In genomic region chr1:195241496-195241895, GRCm38 (mm10) we compare ENCODE assay signal across 8 mouse cellular contexts.
DNase-seq lines count a peak whose midpoint lies in the region; ATAC-seq and TF ChIP-seq lines count a peak whose summit lies in the region.

No protein-coding gene starts in this region.

- intact Hi-C loops in gastrocnemius, postnatal 36 days (cut with DNase I), result no loop called here

- H3K4me1 ChIP-seq in MEL (ENCODE audit: control insufficient read depth in 1 of 2, insufficient read depth in 2 of 2, low read length in 2 of 2), result peaks cover 0 to 2% of the 10 kb centered on the region in 2 experiments; a peak in 1 of 4 replicates
- no peaks in the 10 kb centered on the region for H3K4me1 ChIP-seq in cerebellum, adult 2 months (ENCODE audit: control insufficient read depth, insufficient read depth, low read length)

- TF ChIP-seq POLR2A in MEL (IDR thresholded peaks at IDR 0.05; ENCODE audit: control insufficient read depth in 1 of 2, insufficient read depth in 1 of 2, low read depth in 1 of 2, low read length in 2 of 2, poor library complexity in 1 of 2), result no peak
- no peak for TF ChIP-seq POLR2A in cerebellum, adult 2 months (IDR thresholded peaks at IDR 0.05; ENCODE audit: borderline replicate concordance, insufficient read depth, low read length)

- DNase-seq in CD4-positive, CD25-positive, alpha-beta regulatory T cell, adult 2 months (ENCODE audit: low read depth, low spot score), result peak; percentile 100
- DNase-seq in MEL (ENCODE audit: low read depth, low spot score), result peak; percentile 100
- peak; percentile 91 for DNase-seq in cerebellum, adult 2 months
- peak; percentile 97 for DNase-seq in gastrocnemius, postnatal 36 days
- DNase-seq in layer of hippocampus, adult 9-11 months, result peak; percentile 94
- DNase-seq in lung, postnatal 36 days, result peak; percentile 98
- DNase-seq in splenic B cell, adult 2 months (ENCODE audit: low read depth, low spot score), result peak; percentile 100

- H3K4me3 ChIP-seq in MEL (ENCODE audit: control insufficient read depth in 1 of 2, insufficient read depth in 1 of 2, low read depth in 2 of 2, low read length in 2 of 2), result no peak overlapping the region
- peak overlapping the region; percentile 25 for H3K4me3 ChIP-seq in cerebellum, adult 2 months (replicated peaks; ENCODE audit: insufficient read depth, low read depth, low read length)

- H3K27me3 ChIP-seq in MEL (ENCODE audit: control insufficient read depth in 1 of 2, insufficient read depth in 2 of 2, low read length in 2 of 2), result 0 out of 4 replicates have a peak, but pooled peaks cover 0 to 2% of the 10 kb centered on the region in 2 experiments
- H3K27me3 ChIP-seq in cerebellum, adult 2 months (ENCODE audit: control insufficient read depth, insufficient read depth, low read length), result no peaks in the 10 kb centered on the region
- H3K27me3 ChIP-seq in splenic B cell, adult 2 months (ENCODE audit: control insufficient read depth, insufficient read depth, low read length, poor library complexity, severe bottlenecking), result no peaks in the 10 kb centered on the region

- TF ChIP-seq EP300 in MEL (IDR thresholded peaks at IDR 0.05; ENCODE audit: low read depth in 1 of 2, low read length in 2 of 2), result no peak

- H3K27ac ChIP-seq in MEL (ENCODE audit: control insufficient read depth, low read depth, low read length), result no peak overlapping the region
- H3K27ac ChIP-seq in cerebellum, adult 2 months (ENCODE audit: insufficient read depth, low read length), result no peak overlapping the region

- no peaks in the 10 kb centered on the region for H3K36me3 ChIP-seq in MEL (ENCODE audit: control insufficient read depth in 1 of 2, insufficient read depth in 2 of 2, low read length in 2 of 2)
- H3K36me3 ChIP-seq in splenic B cell, adult 2 months (ENCODE audit: control insufficient read depth, insufficient read depth, low read length, poor library complexity, severe bottlenecking), result no peaks in the 10 kb centered on the region

- H3K9me3 ChIP-seq in MEL (replicated peaks; ENCODE audit: insufficient read depth, low read length), result no peaks in the 10 kb centered on the region

- WGBS in cerebellum, adult 2 months, result 7% methylated on average over 30 of the region's 30 CpGs

- no peaks in the 10 kb centered on the region for H3K79me2 ChIP-seq in MEL (ENCODE audit: control insufficient read depth, insufficient read depth, low read length, poor library complexity)

- H3K9ac ChIP-seq in MEL (ENCODE audit: control insufficient read depth, low read depth, low read length, poor library complexity, severe bottlenecking), result no peak overlapping the region

- no peak for ATAC-seq in CD4-positive, CD25-positive, alpha-beta regulatory T cell, adult 4 months

- TF ChIP-seq CTCF in MEL (IDR thresholded peaks at IDR 0.05 in 2 of 3, conservative IDR thresholded peaks at IDR 0.05 in 1 of 3; ENCODE audit: control insufficient read depth in 1 of 3, insufficient read depth in 1 of 3, low read depth in 2 of 3, low read length in 3 of 3, poor library complexity in 1 of 3, severe bottlenecking in 1 of 3), result no peak
- TF ChIP-seq CTCF in cerebellum, adult 2 months (IDR thresholded peaks at IDR 0.05; ENCODE audit: borderline replicate concordance, insufficient read depth, low read depth, low read length), result no peak

- no peak for TF ChIP-seq RAD21 in MEL (IDR thresholded peaks at IDR 0.05; ENCODE audit: low read depth, low read length)

TF ChIP-seq in MEL, 35 proteins besides CTCF, POLR2A, EP300 and RAD21:
- TF ChIP-seq UBTF (IDR thresholded peaks at IDR 0.05; ENCODE audit: borderline replicate concordance, insufficient read depth, low read depth, low read length), result no peak
- TF ChIP-seq JUND (IDR thresholded peaks at IDR 0.05; ENCODE audit: low read depth, low read length), result no peak
- TF ChIP-seq MYB (IDR thresholded peaks at IDR 0.05; ENCODE audit: low read depth, low read length), result no peak
- TF ChIP-seq RCOR1 (IDR thresholded peaks at IDR 0.05; ENCODE audit: low read depth, low read length), result no peak
- no peak for TF ChIP-seq HCFC1 (IDR thresholded peaks at IDR 0.05; ENCODE audit: low read depth, low read length)
- TF ChIP-seq SIN3A (IDR thresholded peaks at IDR 0.05; ENCODE audit: low read length), result no peak
- no peak for TF ChIP-seq USF1 (IDR thresholded peaks at IDR 0.05; ENCODE audit: low read depth, low read length)
- no peak for TF ChIP-seq MYC (IDR thresholded peaks at IDR 0.05; ENCODE audit: low read depth, low read length)
- TF ChIP-seq POLR2AphosphoS5 (IDR thresholded peaks at IDR 0.05; ENCODE audit: borderline replicate concordance, low read depth, low read length), result no peak
- TF ChIP-seq CHD1 (IDR thresholded peaks at IDR 0.05; ENCODE audit: low read depth, low read length), result no peak
- no peak for TF ChIP-seq ELF1 (IDR thresholded peaks at IDR 0.05; ENCODE audit: low read depth, low read length)
- no peak for TF ChIP-seq ZMIZ1 (IDR thresholded peaks at IDR 0.05; ENCODE audit: low read depth, low read length)
- TF ChIP-seq GATA1 (IDR thresholded peaks at IDR 0.05; ENCODE audit: low read depth, low read length), result no peak
- no peak for TF ChIP-seq ZKSCAN1 (IDR thresholded peaks at IDR 0.05; ENCODE audit: low read depth, low read length)
- TF ChIP-seq TCF12 (IDR thresholded peaks at IDR 0.05; ENCODE audit: low read depth, low read length), result no peak
- TF ChIP-seq MEF2A (IDR thresholded peaks at IDR 0.05; ENCODE audit: extremely low read depth, insufficient replicate concordance, low read depth, low read length, poor library complexity, severe bottlenecking), result no peak
- TF ChIP-seq MXI1 (IDR thresholded peaks at IDR 0.05; ENCODE audit: low read depth, low read length), result no peak
- no peak for TF ChIP-seq BHLHE40 (IDR thresholded peaks at IDR 0.05; ENCODE audit: borderline replicate concordance, low read depth, low read length)
- no peak for TF ChIP-seq TAL1 (IDR thresholded peaks at IDR 0.05; ENCODE audit: low read length)
TF ChIP-seq in MEL: peak in this region for 0.
